Mouse (Mus musculus) limb, embryonic 15.5 days (tissue): ENCODE measurements around the gene Olfr1508. TPM values are rescaled to one million over a fixed set of nuclear protein-coding genes. Genes with fewer than 3 reads are reported as not detected.
"Not testable (repeated sequence)": the region's sequence is repeated elsewhere in the genome, so short reads cannot be mapped to it uniquely, and the experiment has no call there.

ENCODE experiments used
- ATAC-seq: fragments of 200-750 bp; cut with Nextera tagmentation; 2 replicates; pipeline ENCODE4 v1.8.0; 2017; ENCODE audit warnings: low read depth, moderate TSS enrichment; ENCODE audit not compliant: insufficient number of reproducible peaks, low FRiP score, low TSS enrichment
- H3K27ac ChIP-seq: fragments of 300-500 bp; sonication (generic); 2 replicates; pipeline ENCODE4 v1.5.1; 2015; ENCODE audit warnings: moderate library complexity, mild to moderate bottlenecking, inconsistent platforms
- H3K27me3 ChIP-seq: fragments of 300-500 bp; sonication (generic); 2 replicates; pipeline ENCODE4 v1.6.1; 2015; ENCODE audit warnings: inconsistent platforms
- H3K36me3 ChIP-seq: fragments of 300-500 bp; sonication (generic); 2 replicates; pipeline ENCODE4 v1.6.1; 2015; ENCODE audit warnings: inconsistent platforms
- H3K4me1 ChIP-seq: fragments of 300-500 bp; sonication (generic); 2 replicates; pipeline ENCODE4 v1.6.1; 2015; ENCODE audit warnings: inconsistent platforms
- H3K4me2 ChIP-seq: fragments of 300-500 bp; sonication (generic); 2 replicates; pipeline ENCODE4 v1.6.1; 2015; ENCODE audit warnings: mild to moderate bottlenecking, inconsistent platforms
- H3K4me3 ChIP-seq: fragments of 300-500 bp; sonication (generic); 2 replicates; pipeline ENCODE4 v1.5.1; 2015; ENCODE audit warnings: mild to moderate bottlenecking, inconsistent platforms
- H3K9ac ChIP-seq: fragments of 300-500 bp; sonication (generic); 2 replicates; pipeline ENCODE4 v1.6.1; 2015; ENCODE audit warnings: inconsistent platforms
- H3K9me3 ChIP-seq: fragments of 300-500 bp; sonication (generic); 2 replicates; pipeline ENCODE4 v1.6.1; 2016; ENCODE audit warnings: inconsistent platforms
- WGBS: fragments of 180-500 bp; shearing (Covaris S2); methylation state at CpG from one replicate; pipeline ENCODE4 v1.1.7; 2015; 5-methylcytosine and 5-hydroxymethylcytosine counted together
- polyA plus RNA-seq: library from polyadenylated mRNA; unstranded; fragments of >200 nt; fragmentation: Nextera tagmentation; extraction: Ambion mirVana; gene quantifications from 2 replicates; pipeline ENCODE4 v1.2.1, GENCODE M21; 2015

The Olfr1508 gene
- not detected in 2 replicates for polyA plus RNA-seq

GRCm38 (mm10) chr14:52467395-52467794, at the start of gene Olfr1508:
TSS of gene Olfr1508 (minus strand) at chr14:52467495.
- Histone ChIP-seq H3K9me3 (no peaks in the 10 kb centered on the region), H3K4me2 (no peak within 1 kb of the TSS), H3K36me3 (no peaks in the 10 kb centered on the region), H3K4me3 (no peak within 1 kb of the TSS), H3K27me3 (no peaks in the 10 kb centered on the region), H3K9ac (no peak within 1 kb of the TSS), H3K4me1 (no peaks in the 10 kb centered on the region), H3K27ac (no peak within 1 kb of the TSS)
- ATAC-seq: no peak
- 37% methylated on average over 2 of the region's 2 CpGs for WGBS

DNA sequence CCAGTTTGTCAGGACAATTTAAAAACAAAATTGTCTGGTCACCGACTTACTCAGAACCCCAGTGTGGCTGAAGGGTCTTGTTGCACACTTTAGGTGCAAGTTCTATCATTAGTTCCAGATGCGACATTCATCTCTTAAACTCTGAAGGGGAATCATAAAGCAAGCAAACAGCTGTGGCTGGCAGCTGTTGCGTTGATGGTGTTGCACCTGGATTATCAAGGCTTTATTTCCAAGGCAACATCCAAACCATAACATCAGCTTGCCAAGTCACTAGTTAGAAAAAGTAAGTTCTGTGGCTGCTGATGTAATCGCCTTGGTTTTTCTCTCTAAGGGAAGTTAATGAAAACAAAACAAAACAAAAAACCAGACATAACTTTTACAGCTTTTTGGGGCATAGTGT, 28.2 kb upstream of the Olfr1508 start, which contains the start of gene Olfr1507:
Gene Olfr1507, minus strand, starts transcription at position 234 of the 400 bp plus-strand sequence.
- Histone ChIP-seq H3K9me3 (no peaks in the 10 kb centered on the region), H3K27me3 (no peaks in the 10 kb centered on the region), H3K4me3 (no peak within 1 kb of the TSS), H3K27ac (no peak within 1 kb of the TSS), H3K36me3 (no peaks in the 10 kb centered on the region), H3K4me1 (no peaks in the 10 kb centered on the region), H3K9ac (no peak within 1 kb of the TSS), H3K4me2 (no peak within 1 kb of the TSS)
- 55% methylated on average over 4 of the region's 4 CpGs for WGBS
- ATAC-seq: no peak

DNA sequence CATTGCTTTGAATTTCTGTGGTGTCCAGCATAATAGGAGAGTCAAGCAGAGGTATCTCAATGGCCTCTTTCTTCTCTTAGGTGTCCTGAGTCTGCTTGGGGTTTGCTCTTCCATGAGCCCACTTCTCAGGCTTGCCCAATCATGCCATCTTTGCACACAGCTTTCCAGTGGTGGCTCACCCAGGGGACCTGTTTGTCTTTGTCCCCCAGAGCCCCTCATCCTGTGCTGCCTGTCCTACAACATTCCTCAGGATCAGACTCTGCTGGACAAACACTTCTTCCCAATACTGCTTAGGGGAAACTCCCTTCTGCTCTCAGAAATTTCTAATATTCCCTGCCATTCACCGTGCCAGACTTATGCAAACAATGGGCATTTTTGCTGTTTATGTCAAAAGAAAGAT, 1.6 kb downstream of the Olfr1508 start:
- Histone ChIP-seq H3K9ac (no peak overlapping the region), H3K36me3 (no peaks in the 10 kb centered on the region), H3K4me3 (no peak overlapping the region), H3K4me1 (no peaks in the 10 kb centered on the region), H3K27me3 (no peaks in the 10 kb centered on the region), H3K4me2 (no peak overlapping the region), H3K9me3 (no peaks in the 10 kb centered on the region), H3K27ac (no peak overlapping the region)
- WGBS: 84% methylated on average over 1 of the region's 1 CpGs
- ATAC-seq: no peak

DNA sequence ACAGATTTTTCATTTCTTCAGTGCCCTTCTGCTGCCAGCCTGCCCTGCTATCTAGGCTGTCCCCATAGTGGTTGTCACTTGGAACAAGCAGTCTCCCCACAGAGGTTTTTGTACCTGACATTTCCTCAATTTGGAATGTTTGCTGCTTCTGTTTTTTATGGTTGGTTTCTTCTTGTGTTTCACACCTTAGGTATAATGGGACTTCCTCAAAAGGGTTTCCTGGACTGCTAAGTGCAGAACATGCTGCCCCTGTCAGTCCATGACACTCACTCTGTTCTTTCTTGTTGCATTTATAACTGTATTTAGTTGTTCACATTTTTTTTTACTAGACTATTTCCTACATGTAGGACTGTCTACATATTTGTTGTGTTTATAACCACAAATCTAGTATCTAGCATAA, 5.4 kb downstream of the Olfr1508 start:
- Histone ChIP-seq H3K27me3 (no peaks in the 10 kb centered on the region), H3K4me1 (no peaks in the 10 kb centered on the region), H3K4me2 (no peak overlapping the region), H3K4me3 (no peak overlapping the region), H3K27ac (no peak overlapping the region), H3K36me3 (no peaks in the 10 kb centered on the region), H3K9me3 (no peaks in the 10 kb centered on the region), H3K9ac (no peak overlapping the region)
- no peak for ATAC-seq

GRCm38 (mm10) chr14:52451138-52451537, 16.2 kb downstream of the Olfr1508 start:
- Histone ChIP-seq H3K4me3 (no peak overlapping the region), H3K9ac (no peak overlapping the region), H3K36me3 (no peaks in the 10 kb centered on the region), H3K9me3 (no peaks in the 10 kb centered on the region), H3K27ac (no peak overlapping the region), H3K4me1 (no peaks in the 10 kb centered on the region), H3K27me3 (no peaks in the 10 kb centered on the region), H3K4me2 (no peak overlapping the region)
- ATAC-seq: no peak
- WGBS: 81% methylated on average over 8 of the region's 8 CpGs

DNA sequence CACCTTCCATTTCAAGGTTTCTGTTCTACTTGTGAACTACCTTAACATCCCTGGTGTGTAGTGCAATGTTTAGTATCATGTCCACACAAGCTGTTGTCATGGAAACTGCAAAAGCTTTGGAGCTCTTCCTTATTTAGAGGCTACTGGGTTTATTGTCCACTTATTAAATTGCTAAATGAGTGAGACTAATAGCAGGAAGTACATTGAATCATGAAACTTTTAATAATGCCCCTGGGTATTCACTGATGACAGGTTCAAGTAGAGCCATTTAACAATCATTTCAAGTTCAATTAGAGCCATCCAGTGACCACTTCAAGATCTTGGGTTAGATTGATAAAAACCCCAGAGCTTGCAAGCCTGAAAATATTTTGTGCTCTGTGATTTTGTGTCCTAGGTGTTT, 24.6 kb downstream of the Olfr1508 start, which contains the start of gene Olfr1509:
Gene Olfr1509, plus strand, starts transcription at position 301 of the 400 bp plus-strand sequence.
- no peak within 1 kb of the TSS for H3K4me2 ChIP-seq
- H3K4me3 ChIP-seq: no peak within 1 kb of the TSS
- H3K4me1 ChIP-seq: no peaks in the 10 kb centered on the region
- H3K9me3 ChIP-seq: no peaks in the 10 kb centered on the region
- H3K36me3 ChIP-seq: no peaks in the 10 kb centered on the region
- no peak within 1 kb of the TSS for H3K9ac ChIP-seq
- H3K27me3 ChIP-seq: no peaks in the 10 kb centered on the region
- ATAC-seq: no peak
- no peak within 1 kb of the TSS for H3K27ac ChIP-seq

GRCm38 (mm10) chr14:52427686-52428085, 39.6 kb downstream of the Olfr1508 start:
- no peak for ATAC-seq
- H3K9me3 ChIP-seq: no peaks in the 10 kb centered on the region
- no peak overlapping the region for H3K4me3 ChIP-seq
- no peaks in the 10 kb centered on the region for H3K4me1 ChIP-seq
- WGBS: 96% methylated on average over 1 of the region's 1 CpGs
- no peaks in the 10 kb centered on the region for H3K36me3 ChIP-seq
- no peaks in the 10 kb centered on the region for H3K27me3 ChIP-seq
- H3K27ac ChIP-seq: no peak overlapping the region
- H3K9ac ChIP-seq: no peak overlapping the region
- no peak overlapping the region for H3K4me2 ChIP-seq

DNA sequence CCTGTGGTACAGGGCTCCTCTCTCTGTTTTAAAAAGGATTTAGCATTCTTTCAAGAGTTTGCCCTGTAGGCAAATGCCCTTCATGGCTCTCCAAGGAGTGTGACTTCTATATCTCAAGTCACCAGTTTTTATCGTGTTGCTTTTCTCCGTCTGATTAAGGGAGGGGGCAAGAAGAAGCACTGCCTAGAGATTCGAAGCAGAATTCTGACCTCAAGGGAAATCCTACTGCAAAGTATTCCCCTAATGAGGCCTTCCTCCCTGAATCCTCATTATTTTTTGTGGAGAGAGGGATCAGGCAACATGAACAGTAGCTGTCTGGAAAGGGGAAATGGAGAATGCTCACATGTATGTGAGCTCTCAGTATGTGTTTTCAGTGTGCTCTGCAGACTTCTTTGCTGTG, 53.0 kb downstream of the Olfr1508 start, which contains the start of gene Olfr1510:
Gene Olfr1510, minus strand, starts transcription at position 101 of the 400 bp plus-strand sequence.
- H3K4me2 ChIP-seq: no peak within 1 kb of the TSS
- H3K36me3 ChIP-seq: no peaks in the 10 kb centered on the region
- H3K9me3 ChIP-seq: no peaks in the 10 kb centered on the region
- no peak within 1 kb of the TSS for H3K9ac ChIP-seq
- no peaks in the 10 kb centered on the region for H3K27me3 ChIP-seq
- no peak within 1 kb of the TSS for H3K27ac ChIP-seq
- WGBS: 69% methylated on average over 3 of the region's 3 CpGs
- H3K4me3 ChIP-seq: no peak within 1 kb of the TSS
- no peak for ATAC-seq
- no peaks in the 10 kb centered on the region for H3K4me1 ChIP-seq

DNA sequence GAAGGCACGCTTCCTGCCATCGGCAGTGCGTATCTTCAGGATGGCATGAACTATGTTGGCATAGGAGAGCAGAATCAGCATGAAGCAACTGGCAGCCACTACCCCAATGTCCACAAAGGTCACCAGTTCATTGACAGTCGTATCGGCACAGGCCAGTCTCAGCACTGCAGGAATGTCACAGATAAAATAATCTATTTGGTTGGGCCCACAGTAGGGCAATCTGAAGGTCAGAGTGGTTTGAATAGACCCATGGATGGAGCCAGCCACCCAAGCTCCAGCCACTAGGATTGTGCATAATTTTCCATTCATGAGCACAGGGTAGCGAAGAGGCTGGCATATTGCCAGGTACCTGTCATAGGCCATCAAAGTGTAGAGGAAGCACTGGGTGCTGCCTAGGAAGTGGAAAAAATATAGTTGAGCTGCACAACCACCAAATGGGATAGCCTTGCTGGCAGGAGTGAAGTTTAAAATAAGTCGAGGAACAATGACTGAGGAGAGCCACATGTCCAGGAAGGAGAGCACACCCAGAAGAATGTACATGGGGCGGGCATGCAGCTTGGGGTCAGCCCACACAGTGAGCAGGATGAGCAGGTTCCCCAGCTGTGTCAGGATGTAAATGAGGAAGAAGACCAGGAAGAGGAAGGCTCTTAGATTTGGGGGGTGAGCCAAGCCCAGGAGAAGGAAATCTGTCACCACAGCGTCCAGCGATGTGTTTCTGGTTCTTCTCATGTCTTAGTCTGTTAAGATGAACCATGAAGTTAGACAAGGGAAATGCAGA, 57.0 kb downstream of the Olfr1508 start:
- H3K27ac ChIP-seq, H3K4me2 ChIP-seq, H3K9me3 ChIP-seq, ATAC-seq, H3K4me1 ChIP-seq, H3K27me3 ChIP-seq, H3K4me3 ChIP-seq, H3K36me3 ChIP-seq, H3K9ac ChIP-seq: not testable (repeated sequence)
- WGBS: 84% methylated on average over 8 of the region's 10 CpGs

Other genes with a start within 250 kb of the Olfr1508 start
- 27.5 and 31.9 TPM in 2 replicates for gene Chd8, start 209.7 kb downstream of the Olfr1508 start, polyA plus RNA-seq
- gene Tox4, start 188.3 kb downstream of the Olfr1508 start, polyA plus RNA-seq: 41.8 and 45.8 TPM in 2 replicates
- 24.0 and 25.0 TPM in 2 replicates for gene Rab2b, start 187.9 kb downstream of the Olfr1508 start, polyA plus RNA-seq
- 36.6 and 41.6 TPM in 2 replicates for gene Mettl3, start 162.4 kb downstream of the Olfr1508 start, polyA plus RNA-seq
- 13.3 and 15.2 TPM in 2 replicates for gene Sall2, start 138.7 kb downstream of the Olfr1508 start, polyA plus RNA-seq
- gene Olfr1513, start 111.1 kb downstream of the Olfr1508 start, polyA plus RNA-seq: not detected in 2 replicates
- gene Olfr1512, start 88.3 kb downstream of the Olfr1508 start, polyA plus RNA-seq: not detected in 2 replicates
- gene Olfr1511, start 70.1 kb downstream of the Olfr1508 start, polyA plus RNA-seq: not detected in 2 replicates
- gene Olfr1510, start 53.1 kb downstream of the Olfr1508 start, polyA plus RNA-seq: not detected in 2 replicates
- gene Olfr1509, start 24.5 kb downstream of the Olfr1508 start, polyA plus RNA-seq: not detected in 2 replicates
- gene Olfr1507, start 28.3 kb upstream of the Olfr1508 start, polyA plus RNA-seq: 0.37 TPM in 1 of 2 replicates, not detected in the other